Mouse (Mus musculus): Measurements from ENCODE around the gene Slf2. TPM values are rescaled to one million over a fixed set of nuclear protein-coding genes. Genes with fewer than 3 reads are reported as not detected.

Gene Slf2
- 40.5 and 52.5 TPM in 2 replicates for polyA plus RNA-seq (2012; ENCODE audit: low replicate concordance)

GRCm38 (mm10) chr19:44930744-44931453 lies at the start of gene Slf2:
Gene Slf2 (plus strand): TSS chr19:44931151.

DNA sequence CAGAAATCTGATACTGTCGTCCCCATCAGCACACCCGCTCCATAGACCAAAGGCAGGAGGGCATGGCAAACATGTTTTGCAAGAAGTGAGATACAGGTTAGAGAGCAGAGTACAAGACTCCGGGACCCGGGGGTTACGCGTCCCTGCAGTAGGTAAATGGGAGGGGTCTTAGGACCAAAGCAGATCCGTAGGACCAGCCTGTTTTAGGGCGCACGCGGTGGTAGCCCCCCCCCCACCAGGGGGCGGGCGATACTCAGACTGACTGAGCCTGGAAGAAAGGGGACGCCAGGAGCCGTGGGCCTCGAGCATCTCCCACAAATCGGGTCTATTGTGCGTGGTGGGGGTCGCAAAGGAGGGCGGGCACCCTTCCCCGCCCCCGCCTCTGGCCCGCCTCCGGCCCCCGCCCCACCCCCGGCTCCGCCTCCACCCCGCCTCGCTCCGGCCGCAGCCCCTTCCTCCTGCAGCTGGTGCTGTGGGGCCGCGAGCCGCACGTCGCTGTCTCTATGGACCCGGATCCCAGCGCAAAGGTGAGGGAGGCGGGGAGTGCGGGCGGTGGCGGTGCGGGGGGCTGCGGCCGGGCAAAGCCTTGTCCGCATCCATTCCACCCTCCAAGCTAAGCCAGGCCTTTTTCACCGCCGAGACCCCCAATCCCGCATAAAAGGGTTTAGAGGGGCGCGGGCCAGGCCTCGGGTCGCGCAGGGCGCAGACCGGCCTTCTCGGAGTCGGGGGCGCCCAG lies 58.0 kb downstream of the Slf2 start, which contains the start of gene Sema4g:
Sema4g (plus strand) TSS at position 271 of the 736 bp plus-strand sequence.

DNA sequence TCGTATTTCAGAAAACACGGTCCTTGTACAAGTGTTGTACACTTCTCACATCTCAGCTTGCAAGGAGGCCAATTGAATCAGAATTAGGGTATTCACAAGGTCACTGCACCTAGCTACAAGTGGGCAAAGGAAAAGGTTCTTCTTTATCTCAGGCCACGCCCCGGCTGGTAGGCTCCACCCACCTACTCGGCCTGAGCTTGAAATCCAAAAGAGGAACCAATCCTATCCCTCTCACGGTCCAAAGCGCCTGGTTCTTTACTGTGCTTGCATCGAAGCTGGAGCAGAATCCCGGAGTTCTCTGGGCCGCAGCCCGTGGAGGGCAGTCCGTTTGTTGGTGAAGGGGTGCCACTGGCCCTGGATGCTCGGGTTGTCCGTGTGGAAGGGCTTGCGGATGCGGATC lies 74.5 kb downstream of the Slf2 start, which contains the start of gene Twnk:
Twnk (plus strand) TSS at position 220 of the 400 bp plus-strand sequence.

DNA sequence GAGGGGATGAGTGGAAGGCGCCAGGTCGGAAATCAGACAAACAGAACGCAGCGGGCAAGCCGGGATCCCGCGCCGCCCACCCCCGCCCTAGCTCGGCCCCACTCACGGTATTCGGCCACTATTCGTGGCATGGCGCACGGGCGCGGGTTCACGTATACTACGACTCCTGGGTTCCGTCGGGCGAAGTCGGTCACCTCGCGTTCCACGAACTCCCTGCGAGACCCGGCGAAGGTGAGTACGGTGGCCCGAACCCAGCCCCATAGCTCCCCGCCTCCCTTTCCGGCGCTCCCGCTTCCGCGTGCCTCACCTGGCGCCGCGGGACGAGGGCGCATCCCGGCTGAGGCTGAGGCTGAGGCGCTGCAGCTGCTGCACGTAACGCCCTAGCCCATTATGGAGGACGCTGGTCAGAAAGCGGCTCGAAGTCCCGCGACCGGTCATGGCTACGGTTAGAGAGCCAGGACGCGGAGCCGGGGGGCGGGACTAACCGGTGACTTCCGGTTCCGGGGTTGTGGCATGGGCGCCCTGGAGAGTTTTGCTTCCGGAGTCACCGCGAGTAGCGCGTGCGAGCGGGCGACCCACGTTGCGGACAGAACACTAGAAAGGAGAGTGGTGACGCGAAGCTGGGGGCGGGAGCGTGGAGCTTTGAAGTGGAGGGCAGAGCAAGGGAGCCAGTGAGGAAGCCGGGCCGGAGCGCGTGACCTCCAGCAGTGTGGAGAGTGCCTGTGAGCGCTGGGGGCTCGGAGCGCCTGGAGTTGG lies 75.2 kb downstream of the Slf2 start, which contains the start of gene Mrpl43:
Mrpl43 (minus strand) TSS at position 486 of the 756 bp plus-strand sequence.

GRCm38 (mm10) chr19:45014335-45014971 lies 83.5 kb downstream of the Slf2 start, which contains the start of gene Lzts2:
Gene Lzts2 (plus strand): TSS chr19:45014414.

Other genes with a start within 250 kb of the Slf2 start
- gene Pax2, start 175.1 kb upstream of the Slf2 start, polyA plus RNA-seq (2012; ENCODE audit: low replicate concordance), result not detected in 2 replicates
- gene Sema4g, start 58.0 kb downstream of the Slf2 start, polyA plus RNA-seq (2012; ENCODE audit: low replicate concordance), result 0.09 and 0.15 TPM in 2 replicates
- 7.4 and 9.3 TPM in 2 replicates for gene Twnk, start 74.5 kb downstream of the Slf2 start, polyA plus RNA-seq (2012; ENCODE audit: low replicate concordance)
- 57.7 and 59.5 TPM in 2 replicates for gene Mrpl43, start 75.3 kb downstream of the Slf2 start, polyA plus RNA-seq (2012; ENCODE audit: low replicate concordance)
- gene Lzts2, start 83.3 kb downstream of the Slf2 start, polyA plus RNA-seq (2012; ENCODE audit: low replicate concordance), result 19.5 and 26.3 TPM in 2 replicates
- gene Pdzd7, start 114.6 kb downstream of the Slf2 start, polyA plus RNA-seq (2012; ENCODE audit: low replicate concordance), result 0.15 TPM in 1 of 2 replicates, not detected in the other
- gene Sfxn3, start 116.4 kb downstream of the Slf2 start, polyA plus RNA-seq (2012; ENCODE audit: low replicate concordance), result 1.5 and 2.9 TPM in 2 replicates
- gene Kazald1, start 144.1 kb downstream of the Slf2 start, polyA plus RNA-seq (2012; ENCODE audit: low replicate concordance), result 0.38 and 0.93 TPM in 2 replicates
- gene Tlx1, start 219.5 kb downstream of the Slf2 start, polyA plus RNA-seq (2012; ENCODE audit: low replicate concordance), result 1.9 and 4.5 TPM in 2 replicates

Measured in leukemia stem cell, adult 10-12 weeks (primary cell).